Mouse (Mus musculus) neural tube, embryonic 15.5 days (tissue): ENCODE data around the gene Pakap. TPM values are rescaled to one million over a fixed set of nuclear protein-coding genes. Genes with fewer than 3 reads are reported as not detected.

Experiments
- ATAC-seq: fragments of 200-750 bp; cut with Nextera tagmentation; 2 replicates; pipeline ENCODE4 v1.8.0; 2017; ENCODE audit warnings: mild to moderate bottlenecking, moderate TSS enrichment, moderate library complexity; ENCODE audit not compliant: low FRiP score
- H3K27ac ChIP-seq: fragments of 300-500 bp; sonication (generic); replicated peaks from 2 replicates; pipeline ENCODE4 v1.5.1; 2015; ENCODE audit warnings: mild to moderate bottlenecking, inconsistent platforms
- H3K27me3 ChIP-seq: fragments of 300-500 bp; sonication (generic); replicated peaks from 2 replicates; pipeline ENCODE4 v1.6.1; 2015; ENCODE audit warnings: inconsistent platforms
- H3K36me3 ChIP-seq: fragments of 300-500 bp; sonication (generic); 2 replicates; pipeline ENCODE4 v1.6.1; 2015; ENCODE audit warnings: inconsistent platforms
- H3K4me1 ChIP-seq: fragments of 300-500 bp; sonication (generic); 2 replicates; pipeline ENCODE4 v1.6.1; 2015; ENCODE audit warnings: inconsistent platforms
- H3K4me2 ChIP-seq: fragments of 300-500 bp; sonication (generic); 2 replicates; pipeline ENCODE4 v1.6.1; 2015; ENCODE audit warnings: inconsistent platforms, mild to moderate bottlenecking, moderate library complexity
- H3K4me3 ChIP-seq: fragments of 300-500 bp; sonication (generic); replicated peaks from 2 replicates; pipeline ENCODE4 v1.5.1; 2015; ENCODE audit warnings: mild to moderate bottlenecking, inconsistent platforms
- H3K9ac ChIP-seq: fragments of 300-500 bp; sonication (generic); replicated peaks from 2 replicates; pipeline ENCODE4 v1.6.1; 2015; ENCODE audit warnings: mild to moderate bottlenecking, inconsistent platforms
- H3K9me3 ChIP-seq: fragments of 300-500 bp; sonication (generic); replicated peaks from 2 replicates; pipeline ENCODE4 v1.6.1; 2016; ENCODE audit warnings: inconsistent platforms
- WGBS: fragments of 180-500 bp; shearing (Covaris S2); methylation state at CpG from one replicate; pipeline ENCODE4 v1.1.7; 2015; ENCODE audit warnings: mixed read lengths; 5-methylcytosine and 5-hydroxymethylcytosine counted together
- polyA plus RNA-seq: library from polyadenylated mRNA; unstranded; fragments of >200 nt; fragmentation: Nextera tagmentation; extraction: Ambion mirVana; gene quantifications from 2 replicates; pipeline ENCODE4 v1.2.1, GENCODE M21; 2015

Gene Pakap
- polyA plus RNA-seq, 1 experiment from 2014 or later, result 10.4 TPM

DNA sequence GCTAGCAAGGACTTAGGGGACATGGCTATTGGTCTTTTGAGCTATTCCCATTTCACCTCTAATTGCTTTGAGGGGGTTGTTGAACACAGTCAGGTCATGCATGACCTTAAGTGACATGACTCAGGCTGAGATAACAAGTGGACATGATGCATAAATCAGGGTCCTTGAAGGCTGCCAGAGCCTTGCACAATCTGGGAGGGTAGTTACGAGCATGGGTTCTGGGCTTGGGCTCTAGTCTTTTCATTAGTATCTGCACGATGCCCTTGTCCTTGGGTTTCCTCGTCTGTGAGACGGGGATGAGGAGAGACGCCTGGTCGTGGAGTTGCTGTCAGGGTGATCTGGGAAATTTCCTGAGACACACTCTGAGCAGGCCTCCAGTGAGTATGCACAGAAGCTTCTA is 6.7 kb downstream of the Pakap start:
- Histone ChIP-seq H3K36me3 (no peaks in the 10 kb centered on the region), H3K9me3 (no peaks in the 10 kb centered on the region), H3K27me3 (no peaks in the 10 kb centered on the region), H3K9ac (no peak overlapping the region), H3K4me3 (no peak overlapping the region), H3K27ac (no peak overlapping the region), H3K4me1 (peaks cover 3% of the 10 kb centered on the region; the same call in 1 of the 2 replicates), H3K4me2 (no peak overlapping the region)
- 86% methylated on average over 6 of the region's 6 CpGs for whole genome bisulfite sequencing
- no peak for ATAC-seq

DNA sequence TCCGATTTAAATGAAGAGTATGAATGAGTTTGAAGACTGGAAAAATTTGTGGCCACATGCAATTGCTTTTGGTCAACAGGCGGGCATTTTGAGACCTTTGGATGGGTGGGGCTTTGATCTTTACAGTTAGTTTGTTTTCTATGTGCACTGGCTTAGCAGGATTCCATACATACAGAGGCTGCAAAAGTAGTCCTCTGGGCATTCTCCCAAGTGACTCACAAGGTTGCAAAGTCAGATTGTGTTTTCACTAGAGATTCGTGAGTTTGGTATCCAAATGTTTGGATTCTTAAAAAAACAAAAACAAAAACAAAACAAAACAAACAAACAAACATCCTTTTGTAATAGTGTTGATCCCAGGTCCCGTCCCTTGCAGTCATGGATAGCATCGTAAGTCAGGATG is 7.7 kb downstream of the Pakap start:
- 80% methylated on average over 5 of the region's 5 CpGs for WGBS
- ATAC-seq, result no peak
- Histone ChIP-seq H3K27ac (no peak overlapping the region), H3K4me2 (no peak overlapping the region), H3K9ac (no peak overlapping the region), H3K36me3 (no peaks in the 10 kb centered on the region), H3K9me3 (no peaks in the 10 kb centered on the region), H3K4me3 (no peak overlapping the region), H3K4me1 (no peaks in the 10 kb centered on the region), H3K27me3 (no peaks in the 10 kb centered on the region)

- Histone ChIP-seq H3K4me2 (no peak overlapping the region), H3K9ac (no peak overlapping the region), H3K9me3 (no peaks in the 10 kb centered on the region), H3K4me3 (no peak overlapping the region), H3K4me1 (no peaks in the 10 kb centered on the region), H3K27ac (no peak overlapping the region), H3K27me3 (no peaks in the 10 kb centered on the region), H3K36me3 (no peaks in the 10 kb centered on the region)
- ATAC-seq, result no peak
- 85% methylated on average over 11 of the region's 11 CpGs for WGBS
Measured at GRCm38 (mm10) chr4:57576095-57576494, 8.1 kb downstream of the Pakap start.

DNA sequence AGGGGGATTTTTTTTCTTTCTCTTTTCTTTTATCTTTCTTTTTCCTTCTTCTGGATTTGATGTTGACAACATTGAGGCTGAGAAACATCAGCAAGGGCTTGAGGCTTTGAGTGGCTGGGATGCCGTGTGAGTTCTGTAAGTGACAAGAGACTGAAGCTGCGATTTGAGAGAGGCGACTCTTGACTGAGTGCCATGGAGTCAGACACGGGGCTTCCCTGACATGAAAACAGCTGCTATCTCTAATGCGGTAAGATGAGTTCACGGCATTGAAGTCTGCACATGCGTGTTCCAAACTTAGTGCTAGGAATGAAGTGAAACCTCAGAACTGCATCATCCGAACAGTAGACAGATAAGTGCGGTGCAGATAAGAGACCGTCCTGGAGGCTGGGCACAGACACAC is 11.7 kb downstream of the Pakap start:
- 94% methylated on average over 10 of the region's 10 CpGs for WGBS
- ATAC-seq, result no peak
- Histone ChIP-seq H3K4me1 (no peaks in the 10 kb centered on the region), H3K27ac (no peak overlapping the region), H3K36me3 (no peaks in the 10 kb centered on the region), H3K4me3 (no peak overlapping the region), H3K4me2 (no peak overlapping the region), H3K9me3 (no peaks in the 10 kb centered on the region), H3K9ac (no peak overlapping the region), H3K27me3 (no peaks in the 10 kb centered on the region)

GRCm38 (mm10) chr4:57585281-57585800 is 17.4 kb downstream of the Pakap start:
- Histone ChIP-seq H3K4me2 (no peak overlapping the region), H3K9ac (no peak overlapping the region), H3K36me3 (no peaks in the 10 kb centered on the region), H3K4me3 (no peak overlapping the region), H3K27ac (no peak overlapping the region), H3K27me3 (no peaks in the 10 kb centered on the region), H3K9me3 (no peaks in the 10 kb centered on the region), H3K4me1 (no peaks in the 10 kb centered on the region)
- no peak for ATAC-seq
- WGBS, result 86% methylated on average over 6 of the region's 6 CpGs

DNA sequence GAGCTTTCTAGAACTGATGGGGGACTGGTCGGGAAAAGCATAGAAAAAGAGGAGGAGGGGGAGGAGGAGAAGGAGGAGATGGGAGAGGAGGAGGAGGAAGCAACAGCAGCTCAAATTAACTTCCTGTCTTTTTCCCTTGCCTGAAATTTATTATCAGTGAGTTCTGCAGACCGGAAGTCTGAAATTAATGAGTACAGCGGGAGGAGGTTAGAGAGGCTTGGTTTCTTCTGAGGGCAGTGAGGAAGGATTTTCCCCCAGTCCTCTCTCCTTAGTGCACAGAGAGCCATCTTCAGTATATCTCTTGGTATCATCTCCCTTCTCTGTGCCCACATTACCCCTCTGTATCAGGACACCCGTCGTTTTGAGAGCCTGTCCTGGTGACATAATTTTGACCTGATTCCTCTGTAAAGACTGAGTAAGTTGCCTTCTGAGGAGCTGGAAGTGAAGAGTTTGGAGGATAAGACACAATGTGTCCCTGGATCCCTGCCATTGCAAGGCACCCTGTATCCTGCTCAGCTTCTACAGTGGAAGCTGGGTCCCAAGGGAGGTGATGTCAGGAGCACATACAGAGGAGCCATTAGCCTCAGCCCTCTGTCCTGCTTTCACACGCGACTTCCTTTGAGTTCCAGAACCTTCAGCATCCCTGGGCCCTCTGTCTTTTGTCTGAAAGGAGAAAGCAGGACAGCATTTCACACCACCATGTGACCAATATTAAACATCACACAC is 19.1 kb downstream of the Pakap start:
- Histone ChIP-seq H3K27me3 (no peaks in the 10 kb centered on the region), H3K36me3 (no peaks in the 10 kb centered on the region), H3K27ac (no peak overlapping the region), H3K9me3 (no peaks in the 10 kb centered on the region), H3K4me3 (no peak overlapping the region), H3K9ac (no peak overlapping the region), H3K4me1 (0 out of 2 replicates have a peak, but pooled peaks cover under 1% of the 10 kb centered on the region), H3K4me2 (no peak overlapping the region)
- 81% methylated on average over 7 of the region's 7 CpGs for WGBS
- no peak for ATAC-seq

- Histone ChIP-seq H3K4me2 (no peak overlapping the region), H3K36me3 (no peaks in the 10 kb centered on the region), H3K9me3 (no peaks in the 10 kb centered on the region), H3K9ac (no peak overlapping the region), H3K27me3 (no peaks in the 10 kb centered on the region), H3K27ac (no peak overlapping the region), H3K4me3 (no peak overlapping the region), H3K4me1 (peaks cover 8% of the 10 kb centered on the region)
- no peak for ATAC-seq
- WGBS, result 92% methylated on average over 1 of the region's 1 CpGs
Measured at GRCm38 (mm10) chr4:57588356-57588755, 20.4 kb downstream of the Pakap start.

DNA sequence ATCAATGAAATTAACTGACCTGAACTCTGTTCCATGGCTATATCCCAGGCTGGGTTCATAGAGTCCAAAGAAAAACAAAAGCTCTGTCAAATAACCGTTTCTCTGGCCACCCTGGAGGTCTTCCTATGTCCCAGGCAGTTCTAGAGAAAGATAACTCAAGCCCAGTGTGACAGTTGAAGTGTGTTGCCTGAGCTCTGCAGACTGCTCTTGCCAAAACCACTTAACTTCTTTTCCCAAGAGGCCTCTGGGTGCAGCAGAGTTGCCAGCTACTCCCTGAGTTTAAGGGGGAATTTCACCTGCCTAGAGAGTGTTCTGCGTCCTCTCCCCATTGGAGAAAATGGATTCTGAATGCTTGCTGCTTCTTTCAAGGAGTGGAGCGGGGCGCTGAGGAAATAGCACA is 24.8 kb downstream of the Pakap start:
- 61% methylated on average over 4 of the region's 4 CpGs for WGBS
- H3K27ac ChIP-seq, result no peak overlapping the region
- no peak overlapping the region for H3K4me2 ChIP-seq
- H3K4me1 ChIP-seq, result peaks cover 8% of the 10 kb centered on the region
- no peaks in the 10 kb centered on the region for H3K27me3 ChIP-seq
- no peak overlapping the region for H3K4me3 ChIP-seq
- no peaks in the 10 kb centered on the region for H3K9me3 ChIP-seq
- ATAC-seq, result 0 out of 2 replicates have a peak, but pooled peaks have one; percentile 26
- no peaks in the 10 kb centered on the region for H3K36me3 ChIP-seq
- no peak overlapping the region for H3K9ac ChIP-seq

GRCm38 (mm10) chr4:57599946-57600345 is 32.0 kb downstream of the Pakap start:
- Histone ChIP-seq H3K9ac (no peak overlapping the region), H3K27me3 (no peaks in the 10 kb centered on the region), H3K27ac (no peak overlapping the region), H3K4me3 (no peak overlapping the region), H3K4me1 (no peaks in the 10 kb centered on the region), H3K4me2 (no peak overlapping the region), H3K36me3 (no peaks in the 10 kb centered on the region), H3K9me3 (no peaks in the 10 kb centered on the region)
- 93% methylated on average over 6 of the region's 6 CpGs for WGBS
- ATAC-seq, result no peak

DNA sequence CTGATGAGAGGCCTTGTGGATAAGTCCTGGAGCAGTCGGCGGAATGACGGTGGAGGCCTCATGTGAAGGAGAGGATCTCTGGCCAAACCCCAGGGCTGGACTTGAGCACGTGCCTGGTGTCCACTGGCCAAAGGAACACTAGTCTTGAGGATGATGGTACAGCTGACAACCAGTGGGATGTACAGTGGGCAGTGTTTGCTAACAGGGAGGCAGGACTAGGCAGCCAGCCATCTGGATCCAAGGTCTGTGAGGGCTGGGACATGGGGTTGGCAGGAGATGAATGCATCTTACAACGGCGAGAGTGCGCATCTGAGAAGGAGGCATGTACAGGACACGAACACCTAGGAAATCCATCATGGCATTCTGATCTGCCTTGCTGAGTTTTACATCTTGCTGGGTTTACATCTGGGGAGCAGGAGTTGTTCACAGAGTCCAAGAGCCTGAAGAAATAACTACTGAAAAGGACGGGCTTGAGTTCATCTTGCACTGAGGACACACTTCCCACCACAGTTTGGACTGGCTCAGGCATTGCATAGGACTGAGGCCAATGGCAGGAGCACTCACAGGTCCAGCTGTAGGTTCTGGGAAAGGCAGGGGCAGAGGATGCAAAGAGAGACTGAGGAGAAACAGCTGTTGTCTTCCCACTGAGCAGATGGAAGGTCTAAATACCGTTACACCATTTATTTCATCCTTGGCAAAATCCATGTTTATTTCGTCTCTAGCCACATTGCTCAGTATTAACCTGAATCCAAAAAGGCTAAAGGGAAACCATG is 32.9 kb downstream of the Pakap start:
- ATAC-seq, result no peak
- H3K4me1 ChIP-seq, result no peaks in the 10 kb centered on the region
- no peaks in the 10 kb centered on the region for H3K27me3 ChIP-seq
- WGBS, result 87% methylated on average over 11 of the region's 11 CpGs
- no peaks in the 10 kb centered on the region for H3K9me3 ChIP-seq
- no peak overlapping the region for H3K4me3 ChIP-seq
- H3K4me2 ChIP-seq, result no peak overlapping the region
- no peaks in the 10 kb centered on the region for H3K36me3 ChIP-seq
- no peak overlapping the region for H3K27ac ChIP-seq
- no peak overlapping the region for H3K9ac ChIP-seq

DNA sequence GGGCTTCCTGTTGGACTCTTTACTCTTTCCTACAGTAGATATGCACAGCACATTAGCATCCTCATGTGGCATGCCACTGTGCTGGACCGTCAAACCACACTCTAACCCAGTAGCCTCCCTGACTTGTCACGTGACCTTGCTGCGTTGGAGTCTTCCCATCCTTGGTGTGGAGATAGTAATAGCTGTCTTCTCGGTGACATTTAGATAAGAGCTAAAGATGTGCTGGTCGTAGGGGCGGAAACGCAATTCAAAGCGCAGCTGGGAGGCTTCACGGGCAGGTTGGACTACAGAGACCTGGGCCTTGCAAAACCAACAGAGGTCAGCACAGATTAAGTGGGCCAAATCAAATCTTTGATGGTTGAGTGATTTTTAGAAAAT is 33.5 kb downstream of the Pakap start:
- H3K4me1 ChIP-seq, result no peaks in the 10 kb centered on the region
- 85% methylated on average over 9 of the region's 9 CpGs for WGBS
- H3K9me3 ChIP-seq, result no peaks in the 10 kb centered on the region
- no peak for ATAC-seq
- H3K27me3 ChIP-seq, result no peaks in the 10 kb centered on the region
- no peak overlapping the region for H3K9ac ChIP-seq
- no peak overlapping the region for H3K27ac ChIP-seq
- H3K4me3 ChIP-seq, result no peak overlapping the region
- H3K36me3 ChIP-seq, result no peaks in the 10 kb centered on the region
- no peak overlapping the region for H3K4me2 ChIP-seq
